Mouse (Mus musculus): ENCODE measurements around the gene Cdkal1. TPM values are rescaled to one million over a fixed set of nuclear protein-coding genes. Genes with fewer than 3 reads are reported as not detected.

Cdkal1 gene
- polyA plus RNA-seq, 1 experiment from 2014 or later: 15.1 TPM

- no peaks in the 10 kb centered on the region for H3K27me3 ChIP-seq
- ChIA-PET CTCF (no interaction called here), POLR2A (no interaction called here)
- DNase-seq (ENCODE audit: low read depth, low spot score) (no peak), ATAC-seq (no peak)
- in situ Hi-C loops (cut with MboI; ENCODE audit: low pct_unique_long_range_greater_than_20kb): no loop called here
- no peak for TF ChIP-seq CTCF (IDR thresholded peaks at IDR 0.05)
Observed at GRCm38 (mm10) chr13:29486709-29487108, 368.8 kb downstream of the Cdkal1 start.

DNA sequence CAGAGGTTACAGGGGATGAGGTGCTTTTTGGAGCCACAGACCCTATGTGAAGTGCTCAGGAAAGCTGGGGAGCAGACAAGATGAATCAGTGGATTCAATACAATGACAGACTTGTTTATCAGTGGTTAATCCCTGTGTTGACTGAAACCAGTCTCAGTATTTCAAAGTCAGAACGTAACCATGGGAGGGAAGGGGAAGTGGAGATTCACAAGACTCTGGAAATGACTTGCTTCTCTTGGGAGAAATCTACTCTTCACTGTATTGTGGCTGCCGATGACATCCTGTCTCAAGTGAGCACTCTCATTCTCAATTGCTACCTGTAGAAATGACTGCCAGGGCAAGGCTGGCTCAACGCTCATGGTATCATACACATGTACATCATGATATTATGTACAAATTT is 371.5 kb downstream of the Cdkal1 start:
- in situ Hi-C loops (cut with MboI; ENCODE audit: low pct_unique_long_range_greater_than_20kb): no loop called here
- H3K27me3 ChIP-seq: no peaks in the 10 kb centered on the region
- DNase-seq (ENCODE audit: low read depth, low spot score) (no peak), ATAC-seq (no peak)
- ChIA-PET CTCF (interaction anchor here (1.4 kb wide), 1 partner anchor 14 kb away, joined by 3 read pairs; no protein-coding TSS in a partner anchor), POLR2A (no interaction called here)
- no peak for TF ChIP-seq CTCF (IDR thresholded peaks at IDR 0.05)

DNA sequence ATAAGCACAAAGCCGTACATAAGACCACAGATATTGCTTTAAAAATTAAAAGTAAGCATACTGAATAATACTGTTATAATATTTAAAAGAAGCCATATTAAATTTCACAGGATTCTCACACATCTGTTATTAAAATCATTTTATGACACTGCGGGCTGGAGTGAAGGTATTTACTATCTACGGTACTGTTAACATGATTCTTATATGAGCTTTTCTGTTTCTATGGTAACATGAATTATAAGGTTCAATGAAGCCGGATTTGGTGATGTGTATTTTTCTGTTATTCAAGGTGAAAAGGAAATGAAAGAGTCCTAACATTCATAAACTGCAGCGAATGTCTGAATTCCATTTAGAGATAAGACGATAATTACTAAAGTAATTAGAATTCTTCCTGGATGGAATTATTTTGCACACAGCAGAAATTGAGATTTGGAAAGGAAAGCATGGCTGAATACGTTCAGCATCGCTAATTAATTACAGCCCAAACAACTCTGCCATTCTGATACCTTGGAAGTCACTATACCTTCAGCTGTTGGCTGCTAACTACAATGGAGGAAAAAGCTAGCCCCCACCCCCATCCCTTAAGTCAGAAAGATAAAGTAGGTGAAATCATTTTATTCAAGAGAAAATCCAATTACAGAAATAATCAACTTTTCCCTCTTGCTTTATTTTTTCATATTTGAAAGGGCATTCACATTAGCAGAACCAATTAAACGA is 373.2 kb downstream of the Cdkal1 start:
- CTCF ChIA-PET: interaction anchor here (1.4 kb wide), 1 partner anchor 13 kb away, joined by 3 read pairs; no protein-coding TSS in a partner anchor
- DNase-seq (ENCODE audit: low read depth, low spot score) (no peak), ATAC-seq (no peak)
- H3K27me3 ChIP-seq: no peaks in the 10 kb centered on the region
- in situ Hi-C loops (cut with MboI; ENCODE audit: low pct_unique_long_range_greater_than_20kb): no loop called here
- POLR2A ChIA-PET: no interaction called here
- no peak for TF ChIP-seq CTCF (IDR thresholded peaks at IDR 0.05)

GRCm38 (mm10) chr13:29476421-29476820 is 379.1 kb downstream of the Cdkal1 start:
- ATAC-seq (no peak), DNase-seq (ENCODE audit: low read depth, low spot score) (no peak)
- in situ Hi-C loops (cut with MboI; ENCODE audit: low pct_unique_long_range_greater_than_20kb): no loop called here
- CTCF ChIA-PET: no interaction called here
- POLR2A ChIA-PET: no interaction called here
- TF ChIP-seq CTCF (IDR thresholded peaks at IDR 0.05): no peak
- no peaks in the 10 kb centered on the region for H3K27me3 ChIP-seq

DNA sequence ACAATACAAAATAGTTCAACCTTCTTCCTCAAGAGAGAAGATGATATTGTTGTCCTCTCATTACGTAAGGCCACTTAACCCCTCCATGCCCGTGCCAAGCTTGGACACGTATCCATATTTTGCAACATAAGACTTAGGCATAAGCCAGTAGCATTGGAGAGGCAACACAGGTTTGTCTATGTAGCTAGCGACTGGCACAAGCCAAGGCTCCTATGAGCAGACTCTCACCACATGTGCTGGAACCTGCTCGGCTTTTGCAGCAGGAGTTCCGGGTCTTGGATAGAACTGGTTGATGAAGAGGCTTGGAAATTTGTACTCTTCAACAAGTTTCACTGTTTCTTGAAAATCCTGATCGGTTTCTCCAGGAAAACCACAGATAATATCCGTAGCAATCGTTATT is 381.2 kb downstream of the Cdkal1 start:
- no peaks in the 10 kb centered on the region for H3K27me3 ChIP-seq
- in situ Hi-C loops (cut with MboI; ENCODE audit: low pct_unique_long_range_greater_than_20kb): no loop called here
- DNase-seq (ENCODE audit: low read depth, low spot score) (no peak), ATAC-seq (no peak)
- CTCF ChIA-PET: no interaction called here
- no peak for TF ChIP-seq CTCF (IDR thresholded peaks at IDR 0.05)
- POLR2A ChIA-PET: no interaction called here

- DNase-seq (ENCODE audit: low read depth, low spot score) (no peak), ATAC-seq (no peak)
- in situ Hi-C loops (cut with MboI; ENCODE audit: low pct_unique_long_range_greater_than_20kb): no loop called here
- TF ChIP-seq CTCF (IDR thresholded peaks at IDR 0.05): no peak
- ChIA-PET POLR2A (no interaction called here), CTCF (interaction anchor here (0.9 to 1.3 kb wide), 2 partner anchors 13 to 19 kb away, joined by 3 read pairs; no protein-coding TSS in a partner anchor)
- H3K27me3 ChIP-seq: no peaks in the 10 kb centered on the region
Observed at GRCm38 (mm10) chr13:29473779-29474178, 381.7 kb downstream of the Cdkal1 start.

GRCm38 (mm10) chr13:29462271-29462670 is 393.2 kb downstream of the Cdkal1 start:
- ATAC-seq (no peak), DNase-seq (ENCODE audit: low read depth, low spot score) (no peak)
- ChIA-PET POLR2A (interaction anchor here (0.7 kb wide), 1 partner anchor 139 kb away, joined by 3 read pairs; no protein-coding TSS in a partner anchor), CTCF (no interaction called here)
- in situ Hi-C loops (cut with MboI; ENCODE audit: low pct_unique_long_range_greater_than_20kb): no loop called here
- no peaks in the 10 kb centered on the region for H3K27me3 ChIP-seq
- TF ChIP-seq CTCF (IDR thresholded peaks at IDR 0.05): no peak

DNA sequence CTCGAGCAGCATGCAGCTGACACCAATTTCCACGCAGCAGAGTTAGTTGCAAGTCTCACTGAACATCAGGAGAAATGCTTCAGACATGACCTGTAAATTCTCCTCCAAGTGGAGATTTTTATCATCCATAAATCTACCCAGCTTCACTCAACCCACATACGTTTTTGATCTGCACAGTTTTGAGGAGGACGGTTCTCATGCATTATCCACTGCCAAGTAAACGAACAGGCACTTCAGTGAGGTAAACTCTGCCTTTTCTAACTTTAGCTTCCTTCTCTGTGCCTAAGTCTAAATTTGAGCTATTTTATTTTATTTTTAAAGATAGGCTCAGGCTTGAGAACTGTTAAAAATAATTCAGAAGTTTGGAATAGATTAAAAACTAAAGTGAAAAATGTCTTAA is 394.7 kb downstream of the Cdkal1 start:
- no peak for TF ChIP-seq CTCF (IDR thresholded peaks at IDR 0.05)
- H3K27me3 ChIP-seq: no peaks in the 10 kb centered on the region
- ChIA-PET POLR2A (interaction anchor here (0.7 kb wide), 1 partner anchor 17 kb away, joined by 3 read pairs; no protein-coding TSS in a partner anchor), CTCF (interaction anchor here (1.0 to 1.3 kb wide), 3 partner anchors 9 to 13 kb away, joined by 3 to 4 read pairs (median 3); no protein-coding TSS in a partner anchor)
- DNase-seq (ENCODE audit: low read depth, low spot score): no peak
- in situ Hi-C loops (cut with MboI; ENCODE audit: low pct_unique_long_range_greater_than_20kb): no loop called here
- ATAC-seq: no peak

DNA sequence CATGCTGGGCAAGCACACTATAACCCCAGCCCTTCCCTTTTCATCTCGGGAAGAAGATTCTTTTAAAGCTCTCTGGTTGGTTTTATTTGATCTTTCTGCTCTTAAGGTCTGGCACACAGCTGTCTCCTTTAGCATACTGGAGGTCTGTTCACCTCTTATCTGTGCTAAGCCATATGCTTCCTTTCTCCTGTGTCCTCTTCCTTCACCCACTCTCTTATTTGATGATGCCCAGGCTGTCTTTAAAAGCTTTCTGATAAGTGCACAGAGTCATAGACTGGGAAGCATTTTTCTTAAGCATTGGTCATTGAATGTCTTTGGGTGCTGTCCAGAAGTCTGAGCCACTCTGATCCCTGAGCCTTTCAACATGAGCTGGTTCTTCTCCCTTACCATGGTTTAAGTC is 397.1 kb downstream of the Cdkal1 start:
- ChIA-PET POLR2A (no interaction called here), CTCF (interaction anchor here (0.9 kb wide), 1 partner anchor 36 kb away, joined by 3 read pairs; no protein-coding TSS in a partner anchor)
- ATAC-seq: no peak
- no peak for TF ChIP-seq CTCF (IDR thresholded peaks at IDR 0.05)
- no peaks in the 10 kb centered on the region for H3K27me3 ChIP-seq
- in situ Hi-C loops (cut with MboI; ENCODE audit: low pct_unique_long_range_greater_than_20kb): no loop called here
- no peak for DNase-seq (ENCODE audit: low read depth, low spot score)

GRCm38 (mm10) chr13:29437067-29437466 is 418.4 kb downstream of the Cdkal1 start:
- CTCF ChIA-PET: interaction anchor here (1.2 kb wide), 1 partner anchor 15 kb away, joined by 5 read pairs; no protein-coding TSS in a partner anchor
- in situ Hi-C loops (cut with MboI; ENCODE audit: low pct_unique_long_range_greater_than_20kb): no loop called here
- no peak for TF ChIP-seq CTCF (IDR thresholded peaks at IDR 0.05)
- H3K27me3 ChIP-seq: no peaks in the 10 kb centered on the region
- ATAC-seq (no peak), DNase-seq (ENCODE audit: low read depth, low spot score) (no peak)
- POLR2A ChIA-PET: no interaction called here

DNA sequence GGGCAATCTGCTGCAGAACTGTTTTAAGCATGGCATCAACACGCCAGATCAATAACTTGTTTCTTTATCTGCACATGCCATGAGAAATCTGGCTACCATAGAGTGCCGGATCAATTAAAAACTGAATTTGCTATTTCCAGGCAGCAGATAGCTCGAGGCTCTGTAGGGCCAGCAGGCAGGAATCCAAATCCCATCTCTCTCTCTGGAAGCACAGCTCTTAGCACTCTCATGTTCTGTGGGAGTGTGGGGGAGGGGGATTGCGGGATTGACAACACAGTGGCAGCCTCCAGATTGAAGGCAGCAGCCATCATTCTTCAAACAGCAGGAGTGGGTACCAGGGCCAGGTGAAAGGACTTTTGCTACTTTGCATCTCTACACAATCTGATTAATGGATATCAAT is 420.7 kb downstream of the Cdkal1 start:
- H3K27me3 ChIP-seq: no peaks in the 10 kb centered on the region
- CTCF ChIA-PET: interaction anchor here (1.2 kb wide), 1 partner anchor 9 kb away, joined by 3 read pairs; no protein-coding TSS in a partner anchor

More for the DNA sequence above, 420.7 kb downstream of the Cdkal1 start:
- DNase-seq (ENCODE audit: low read depth, low spot score): no peak
- no peak for TF ChIP-seq CTCF (IDR thresholded peaks at IDR 0.05)
- POLR2A ChIA-PET: no interaction called here
- ATAC-seq: no peak
- in situ Hi-C loops (cut with MboI; ENCODE audit: low pct_unique_long_range_greater_than_20kb): no loop called here
